Mouse (Mus musculus) E14TG2a.4 (cell line): ENCODE measurements around the gene Gm20388.
A peak's percentile ranks its signal among the peaks of the same experiment; 100 is the strongest.

Source experiments
- H3K27me3 ChIP-seq: 2 replicates; pipeline ENCODE4 v1.6.1; 2014; ENCODE audit warnings: low read length, control low read depth; ENCODE audit not compliant: insufficient read depth
- H3K36me3 ChIP-seq: 2 replicates; pipeline ENCODE4 v1.6.1; 2014; ENCODE audit warnings: low read length, control low read depth; ENCODE audit not compliant: insufficient read depth
- H3K4me1 ChIP-seq: replicated peaks from 2 replicates; pipeline ENCODE4 v1.6.1; 2014; ENCODE audit warnings: low read depth, low read length, control low read depth
- H3K4me3 ChIP-seq: replicated peaks from 2 replicates; pipeline ENCODE4 v1.5.1; 2014; ENCODE audit warnings: mild to moderate bottlenecking, low read length
- H3K9me3 ChIP-seq: 2 replicates; pipeline ENCODE4 v1.6.1; 2014; ENCODE audit warnings: low read length, control low read depth
- CTCF ChIP-seq: conservative IDR thresholded peaks from 2 replicates; pipeline ENCODE4 v1.5.1; 2014; ENCODE audit warnings: low read length
- NANOG ChIP-seq: IDR thresholded peaks from 2 replicates; pipeline ENCODE4 v1.6.1; 2014; ENCODE audit warnings: borderline replicate concordance, low read length, mixed read lengths
- POU5F1 ChIP-seq: IDR thresholded peaks from 2 replicates; pipeline ENCODE4 v1.6.1; 2014; ENCODE audit warnings: low read length, borderline replicate concordance

The Gm20388 gene

DNA sequence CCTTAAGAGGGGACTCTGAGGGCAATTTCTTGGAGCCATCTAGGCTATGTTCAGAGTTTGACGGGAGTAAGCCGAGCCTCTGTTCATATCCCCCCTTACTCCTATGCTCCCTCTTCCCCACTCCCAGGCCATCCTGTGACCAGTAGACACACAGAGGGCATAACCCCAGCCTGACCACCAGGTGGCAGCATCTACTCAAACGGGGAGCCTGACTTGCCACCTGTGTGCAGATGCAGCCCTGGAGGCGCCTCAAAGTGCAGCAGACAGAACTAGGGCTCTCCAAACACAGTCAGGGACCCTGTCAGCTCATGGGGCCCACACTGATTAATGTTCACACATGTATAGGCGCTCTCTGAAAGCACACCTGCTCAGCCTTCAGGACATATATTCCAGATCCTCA, 2362.5 kb downstream of the Gm20388 start:
- Histone ChIP-seq H3K27me3 (peaks cover 57% of the 10 kb centered on the region), H3K36me3 (no peaks in the 10 kb centered on the region), H3K4me1 (peaks cover 44% of the 10 kb centered on the region), H3K9me3 (no peaks in the 10 kb centered on the region), H3K4me3 (no peak overlapping the region)
- no peak for TF ChIP-seq POU5F1
- no peak for TF ChIP-seq NANOG
- peak; percentile 81 for TF ChIP-seq CTCF

DNA sequence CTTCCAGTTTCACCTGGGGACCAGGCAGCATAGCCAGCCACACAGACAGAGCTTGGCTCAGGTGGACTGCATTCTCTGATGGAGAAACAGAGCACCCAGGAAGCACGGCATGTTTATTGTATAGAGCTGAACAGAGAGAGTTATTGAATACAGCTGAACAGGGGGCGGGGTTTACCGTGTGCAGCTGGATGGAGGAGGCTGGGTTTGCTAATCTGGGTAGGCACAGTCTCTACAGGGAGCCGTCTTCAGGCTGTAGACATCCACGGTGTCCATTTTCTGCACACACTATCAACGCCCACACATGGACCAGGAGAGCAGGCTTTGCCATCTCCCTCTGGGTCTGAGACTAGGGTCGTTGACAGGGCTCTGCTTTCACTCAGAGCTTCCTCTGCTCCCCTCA, 2363.2 kb downstream of the Gm20388 start:
- Histone ChIP-seq H3K4me3 (no peak overlapping the region), H3K36me3 (no peaks in the 10 kb centered on the region), H3K9me3 (no peaks in the 10 kb centered on the region), H3K27me3 (peaks cover 57% of the 10 kb centered on the region), H3K4me1 (peaks cover 37% of the 10 kb centered on the region)
- TF ChIP-seq POU5F1: no peak
- no peak for TF ChIP-seq CTCF
- TF ChIP-seq NANOG: no peak

DNA sequence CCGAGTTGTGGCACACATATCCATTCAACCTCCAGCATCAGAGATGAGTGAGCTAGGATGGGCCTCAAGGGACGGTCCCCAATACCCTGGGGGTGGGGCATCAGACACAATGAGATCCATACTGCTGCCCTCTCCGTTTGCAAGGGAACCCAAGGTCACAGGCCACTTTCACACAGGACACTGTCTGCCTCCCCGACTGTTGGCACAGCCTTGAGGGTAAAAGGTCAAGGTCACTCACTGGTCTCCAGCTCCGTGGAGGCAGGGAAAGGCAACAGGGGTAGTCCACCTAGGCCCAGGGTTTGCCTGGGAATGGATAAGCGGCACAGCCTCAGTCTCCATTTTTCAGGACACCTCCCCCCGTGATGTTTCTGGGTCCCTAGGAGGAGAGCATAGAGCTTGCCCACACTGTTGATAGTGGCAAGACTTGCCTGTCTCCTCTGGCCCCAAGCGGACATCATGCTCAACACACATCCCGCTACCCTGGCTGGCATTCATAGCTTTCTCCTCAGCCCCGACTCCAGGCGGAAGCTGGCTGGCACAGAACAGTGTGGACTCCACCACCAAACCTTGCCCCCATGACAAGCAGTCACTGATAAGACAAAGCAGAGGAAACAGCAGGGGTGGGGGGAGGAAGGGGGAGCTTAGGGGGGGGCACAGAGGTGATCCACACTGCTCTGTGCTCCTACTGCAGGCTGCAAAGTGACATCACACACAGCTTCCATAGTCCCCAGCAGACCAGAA, 2364.2 kb downstream of the Gm20388 start:
- no peaks in the 10 kb centered on the region for H3K36me3 ChIP-seq
- no peak for TF ChIP-seq CTCF
- no peak for TF ChIP-seq POU5F1
- no peak for TF ChIP-seq NANOG
- H3K27me3 ChIP-seq: peaks cover 57% of the 10 kb centered on the region
- H3K4me3 ChIP-seq: no peak overlapping the region
- H3K9me3 ChIP-seq: no peaks in the 10 kb centered on the region
- H3K4me1 ChIP-seq: peaks cover 28% of the 10 kb centered on the region

DNA sequence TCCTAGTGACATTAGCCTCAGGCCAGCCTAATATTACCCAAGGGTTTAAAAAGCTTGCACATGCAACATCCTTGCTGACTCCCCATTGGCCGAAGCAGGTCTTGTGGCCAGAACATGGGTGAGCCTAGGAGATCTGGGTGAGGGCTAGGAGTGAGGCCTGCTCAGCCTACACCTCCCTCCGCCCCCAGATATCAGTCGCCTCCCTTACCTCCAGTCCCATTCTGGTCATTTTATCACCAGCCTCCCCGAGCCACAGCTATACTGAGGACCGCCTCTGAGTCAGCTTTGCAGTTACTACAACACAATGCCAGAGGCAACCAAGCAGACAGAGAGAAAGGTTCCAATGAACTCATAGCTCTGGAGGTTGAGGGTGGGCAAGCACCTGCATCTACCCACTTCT, 2365.7 kb downstream of the Gm20388 start:
- H3K27me3 ChIP-seq: peaks cover 43% of the 10 kb centered on the region
- H3K9me3 ChIP-seq: no peaks in the 10 kb centered on the region
- TF ChIP-seq CTCF (no peak), POU5F1 (no peak), NANOG (no peak)
- no peak overlapping the region for H3K4me3 ChIP-seq
- H3K36me3 ChIP-seq: no peaks in the 10 kb centered on the region
- H3K4me1 ChIP-seq: peaks cover 35% of the 10 kb centered on the region

DNA sequence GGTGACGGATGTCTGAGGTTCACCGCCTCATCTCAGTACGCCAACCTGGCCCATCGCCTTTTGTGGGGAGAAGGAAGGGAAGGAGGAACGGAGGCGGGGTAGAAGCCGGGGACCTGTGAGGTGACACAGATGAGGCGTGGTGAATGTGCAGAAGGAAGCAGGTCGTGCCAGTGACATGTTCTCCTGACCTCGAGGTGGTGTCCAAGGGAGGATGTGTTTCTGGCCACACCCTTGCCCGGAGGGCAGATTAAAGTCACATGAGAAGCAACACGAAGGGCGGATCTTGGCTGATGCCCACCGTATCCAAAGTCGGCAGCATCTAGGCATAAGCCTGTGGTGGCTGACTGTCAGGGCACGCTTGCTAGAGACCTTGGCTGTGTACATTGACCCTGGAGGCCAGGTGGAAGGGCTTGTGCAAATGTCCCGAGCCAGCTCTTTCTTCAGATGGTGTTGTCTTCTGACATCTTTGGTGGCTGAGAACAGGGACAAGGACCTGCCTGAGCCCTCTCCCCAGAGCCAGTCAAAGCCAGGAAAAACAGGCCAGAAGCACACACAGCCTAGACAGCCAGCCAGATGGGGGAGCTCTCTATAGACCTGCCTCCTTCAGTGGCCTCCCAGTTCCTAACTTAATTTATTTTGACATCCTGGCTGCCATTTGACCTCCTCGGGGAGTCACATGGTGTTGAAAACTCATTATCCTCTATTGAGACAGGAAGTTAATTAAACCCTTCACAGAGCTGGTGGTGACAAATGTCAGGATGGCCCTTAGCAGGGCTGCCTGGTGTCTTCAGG, 2366.8 kb downstream of the Gm20388 start:
- H3K4me1 ChIP-seq: peaks cover 35% of the 10 kb centered on the region
- H3K4me3 ChIP-seq: peak overlapping the region; percentile 44
- no peak for TF ChIP-seq CTCF
- no peak for TF ChIP-seq POU5F1
- no peak for TF ChIP-seq NANOG
- no peaks in the 10 kb centered on the region for H3K9me3 ChIP-seq
- H3K27me3 ChIP-seq: peaks cover 35% of the 10 kb centered on the region
- H3K36me3 ChIP-seq: no peaks in the 10 kb centered on the region

DNA sequence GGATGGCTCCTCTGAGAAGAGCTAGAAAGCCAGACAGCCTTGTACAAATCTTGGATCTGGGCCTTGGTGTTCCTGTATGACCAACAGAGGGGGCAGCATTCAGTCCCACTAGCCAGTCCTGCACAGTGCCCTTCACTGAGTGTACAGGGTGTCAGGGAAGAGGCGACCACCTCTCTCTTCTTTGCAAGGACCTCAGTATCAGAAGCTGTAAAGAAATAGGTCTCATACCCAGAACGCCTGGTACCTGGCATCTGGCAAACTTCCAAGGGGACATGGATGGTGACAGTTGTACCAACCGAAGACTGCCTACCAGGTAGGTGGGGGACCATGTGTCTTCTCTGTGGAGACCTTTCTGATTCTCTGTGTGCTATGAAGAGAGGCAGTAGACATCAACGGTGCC, 2369.5 kb downstream of the Gm20388 start:
- H3K4me3 ChIP-seq: no peak overlapping the region
- no peak for TF ChIP-seq NANOG
- no peak for TF ChIP-seq CTCF
- TF ChIP-seq POU5F1: no peak
- no peaks in the 10 kb centered on the region for H3K36me3 ChIP-seq
- no peaks in the 10 kb centered on the region for H3K9me3 ChIP-seq
- peaks cover 46% of the 10 kb centered on the region for H3K4me1 ChIP-seq
- peaks cover 62% of the 10 kb centered on the region for H3K27me3 ChIP-seq

DNA sequence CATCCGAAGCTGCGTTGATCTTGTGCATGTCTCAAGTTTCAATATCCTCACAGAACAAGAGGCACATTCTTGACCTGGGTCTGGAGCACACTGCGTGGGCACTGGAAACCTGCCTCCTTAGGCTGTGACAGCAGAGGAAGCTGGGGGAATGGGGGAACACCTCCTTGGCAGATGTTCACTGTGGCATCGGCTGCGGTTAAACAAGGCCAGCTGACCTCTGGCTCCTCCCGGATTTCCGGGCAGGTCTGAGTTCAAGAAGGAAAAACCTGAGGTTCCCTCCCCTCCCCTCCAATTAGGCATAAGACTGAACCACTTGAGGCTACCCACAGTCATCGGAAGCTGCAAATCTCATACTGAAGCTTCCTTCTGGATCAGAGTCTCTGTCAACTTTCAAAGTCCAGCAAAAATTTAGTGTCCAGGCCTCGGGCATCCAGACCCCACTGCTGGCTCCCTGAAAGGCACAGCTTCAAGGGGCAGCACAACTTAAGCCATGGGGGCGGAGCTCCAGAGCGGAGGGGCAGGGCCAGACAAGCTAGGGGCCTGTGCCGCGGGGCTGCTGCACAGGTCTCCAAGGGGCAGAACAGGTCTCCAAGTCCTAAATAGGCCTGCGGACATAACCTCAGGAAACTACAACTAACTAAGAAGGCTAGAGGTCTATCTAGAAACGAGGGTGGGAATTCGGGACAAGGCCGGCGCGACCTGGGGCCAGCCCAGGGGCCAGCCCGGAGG, 2370.1 kb downstream of the Gm20388 start:
- no peak for TF ChIP-seq NANOG
- Histone ChIP-seq H3K9me3 (no peaks in the 10 kb centered on the region), H3K36me3 (no peaks in the 10 kb centered on the region), H3K27me3 (peaks cover 65% of the 10 kb centered on the region), H3K4me1 (peaks cover 52% of the 10 kb centered on the region), H3K4me3 (peak overlapping the region; percentile 83)

DNA sequence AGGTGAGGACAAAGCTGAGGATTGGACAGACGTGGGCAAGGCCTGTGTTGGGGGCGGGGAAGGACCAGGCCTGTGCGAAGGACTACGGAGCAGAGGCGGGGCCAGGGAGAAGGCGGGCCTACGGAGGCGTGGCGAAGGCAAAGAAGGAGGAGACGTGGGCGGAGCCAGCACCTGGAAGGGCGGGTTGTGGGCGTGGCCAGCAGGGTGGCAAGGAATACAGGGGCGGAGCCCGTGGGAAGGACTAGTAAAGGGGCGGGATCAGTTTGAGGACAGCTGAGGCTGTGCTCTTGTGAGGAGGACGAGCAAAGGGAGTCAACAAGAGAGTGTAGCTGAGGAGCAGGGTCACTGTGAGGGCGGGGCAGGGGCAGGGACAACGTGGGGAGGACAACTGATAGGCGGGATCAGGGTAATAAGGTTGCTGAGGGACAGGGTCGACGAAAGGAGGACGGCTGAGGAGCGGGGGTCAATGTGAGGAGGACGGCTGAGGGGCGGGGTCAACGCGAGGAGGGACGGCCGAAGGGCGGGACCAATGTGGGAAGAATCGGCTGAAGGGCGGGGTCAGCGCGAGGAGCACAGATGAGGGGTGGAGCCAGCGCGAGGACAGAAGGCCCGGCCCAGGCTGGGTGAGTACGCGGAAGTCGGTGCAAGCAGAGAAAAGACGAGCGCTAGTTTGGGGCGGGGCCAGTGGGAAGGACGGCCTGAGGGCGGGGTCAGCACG, 2370.8 kb downstream of the Gm20388 start:
- H3K4me1 ChIP-seq: peaks cover 53% of the 10 kb centered on the region
- no peak for TF ChIP-seq POU5F1
- no peak for TF ChIP-seq CTCF
- no peak for TF ChIP-seq NANOG
- H3K9me3 ChIP-seq: no peaks in the 10 kb centered on the region
- H3K4me3 ChIP-seq: peak overlapping the region; percentile 83
- peaks cover 68% of the 10 kb centered on the region for H3K27me3 ChIP-seq
- no peaks in the 10 kb centered on the region for H3K36me3 ChIP-seq
